Mouse (Mus musculus) CH12.LX (cell line): ENCODE results near the gene Asap2.

Experiments used
- BHLHE40 ChIP-seq: IDR thresholded peaks from 2 replicates; pipeline ENCODE4 v1.6.1; 2011; ENCODE audit warnings: mild to moderate bottlenecking, low read depth, low read length, improper control_type of control experiment
- CHD2 ChIP-seq: IDR thresholded peaks from 2 replicates; pipeline ENCODE4 v1.6.1; 2011; ENCODE audit warnings: low read length, improper control_type of control experiment
- CTCF ChIP-seq, 2 experiments: IDR thresholded peaks in 1 of 2; conservative IDR thresholded peaks in 1 of 2; 2 replicates each; pipeline ENCODE4 v1.5.1; 2011 to 2012; ENCODE audit warnings: low read depth in 2 of 2, low read length in 2 of 2, improper control_type of control experiment in 1 of 2, inconsistent platforms in 1 of 2, mild to moderate bottlenecking in 1 of 2, moderate library complexity in 1 of 2
- EP300 ChIP-seq: IDR thresholded peaks from 2 replicates; pipeline ENCODE4 v1.6.1; 2011; ENCODE audit warnings: low read length, improper control_type of control experiment
- HCFC1 ChIP-seq: IDR thresholded peaks from 2 replicates; pipeline ENCODE4 v1.6.1; 2012; ENCODE audit warnings: low read depth, mild to moderate bottlenecking, inconsistent platforms, low read length, improper control_type of control experiment
- MAX ChIP-seq: IDR thresholded peaks from 2 replicates; pipeline ENCODE4 v1.6.1; 2011; ENCODE audit warnings: low read length, improper control_type of control experiment
- MEF2A ChIP-seq: IDR thresholded peaks from 2 replicates; pipeline ENCODE4 v1.6.1; 2014; ENCODE audit warnings: low read depth, mild to moderate bottlenecking, inconsistent platforms, low read length, improper control_type of control experiment, borderline replicate concordance
- POLR2A ChIP-seq: IDR thresholded peaks from 2 replicates; pipeline ENCODE4 v1.6.1; 2011; ENCODE audit warnings: low read depth, mild to moderate bottlenecking, improper control_type of control experiment, low read length
- POLR2AphosphoS2 ChIP-seq: IDR thresholded peaks from 2 replicates; pipeline ENCODE4 v1.6.1; 2011; ENCODE audit warnings: low read depth, low read length, improper control_type of control experiment
- USF1 ChIP-seq: IDR thresholded peaks from 2 replicates; pipeline ENCODE4 v1.6.1; 2014; ENCODE audit warnings: low read depth, mild to moderate bottlenecking, inconsistent platforms, low read length, improper control_type of control experiment
- ZKSCAN1 ChIP-seq: IDR thresholded peaks from 2 replicates; pipeline ENCODE4 v1.6.1; 2012; ENCODE audit warnings: low read depth, inconsistent platforms, low read length, improper control_type of control experiment, borderline replicate concordance

DNA sequence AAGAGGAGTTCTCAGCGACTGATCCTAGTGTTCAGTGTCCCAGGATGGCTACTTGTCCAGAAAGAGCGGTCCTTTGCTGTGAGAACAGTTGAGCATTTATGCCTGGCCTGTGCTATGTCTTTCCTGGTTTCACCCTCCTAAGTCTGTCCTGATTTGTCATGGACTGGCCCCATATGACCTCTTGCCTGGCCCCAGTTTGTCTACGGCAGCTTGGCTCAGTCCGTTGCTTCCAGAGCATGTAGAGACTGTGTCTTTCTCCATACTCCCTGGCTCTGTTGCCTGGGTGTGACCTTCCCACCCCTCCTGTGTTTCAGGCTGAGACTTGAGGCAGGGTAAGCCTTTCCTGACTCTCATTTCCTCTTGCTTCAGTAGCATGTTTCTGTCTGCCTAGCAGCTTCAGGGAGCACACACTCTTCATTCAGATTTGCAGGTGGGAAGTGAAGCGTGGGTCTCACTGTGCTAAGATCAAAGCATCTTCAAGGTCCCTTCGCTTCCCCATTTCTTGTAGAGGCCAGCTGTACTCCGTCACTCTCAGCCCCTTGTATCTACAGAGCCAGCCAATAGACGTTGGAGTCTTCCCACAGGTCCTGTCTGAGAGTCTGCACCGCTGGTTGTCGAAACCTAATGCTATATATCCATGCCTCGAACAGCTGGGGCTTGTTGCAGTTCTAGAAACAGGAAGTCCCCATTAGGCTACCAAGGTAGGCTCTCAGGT lies 181.7 kb downstream of the Asap2 start:
- no peak for TF ChIP-seq EP300
- no peak for TF ChIP-seq USF1
- no peak for TF ChIP-seq MEF2A
- TF ChIP-seq CTCF (conservative IDR thresholded peaks at IDR 0.05 in 1 of 2, IDR thresholded peaks at IDR 0.05 in 1 of 2; ENCODE audit: low read depth in 2 of 2, low read length in 2 of 2) = no peak
- TF ChIP-seq POLR2A = no peak
- TF ChIP-seq CHD2 = no peak
- TF ChIP-seq POLR2AphosphoS2 = no peak
- no peak for TF ChIP-seq MAX
- TF ChIP-seq HCFC1 = no peak
- TF ChIP-seq ZKSCAN1 = no peak
- no peak for TF ChIP-seq BHLHE40
